Mouse (Mus musculus) forebrain, embryonic 12.5 days (tissue): ENCODE data around the gene C130050O18Rik. TPM values are rescaled to one million over a fixed set of nuclear protein-coding genes. Genes with fewer than 3 reads are reported as not detected.
A peak's percentile ranks its signal among the peaks of the same experiment; 100 is the strongest.

Source experiments
- ATAC-seq: fragments of 200-750 bp; cut with Nextera tagmentation; 2 replicates; pipeline ENCODE4 v1.8.0; 2017; ENCODE audit warnings: moderate TSS enrichment; ENCODE audit not compliant: low FRiP score
- H3K27ac ChIP-seq: fragments of 300-500 bp; sonication (generic); 2 replicates; pipeline ENCODE4 v1.5.1; 2016; ENCODE audit warnings: mild to moderate bottlenecking
- H3K27me3 ChIP-seq: fragments of 300-500 bp; sonication (generic); 2 replicates; pipeline ENCODE4 v1.6.1; 2016; ENCODE audit warnings: mild to moderate bottlenecking
- H3K36me3 ChIP-seq: fragments of 300-500 bp; sonication (generic); replicated peaks from 2 replicates; pipeline ENCODE4 v1.6.1; 2016; ENCODE audit warnings: mild to moderate bottlenecking
- H3K4me1 ChIP-seq: fragments of 300-500 bp; sonication (generic); 2 replicates; pipeline ENCODE4 v1.6.1; 2016
- H3K4me2 ChIP-seq: fragments of 300-500 bp; sonication (generic); 2 replicates; pipeline ENCODE4 v1.6.1; 2016; ENCODE audit warnings: mild to moderate bottlenecking, moderate library complexity
- H3K4me3 ChIP-seq: fragments of 300-500 bp; sonication (generic); replicated peaks from 2 replicates; pipeline ENCODE4 v1.5.1; 2016; ENCODE audit warnings: mild to moderate bottlenecking
- H3K9ac ChIP-seq: fragments of 300-500 bp; sonication (generic); 2 replicates; pipeline ENCODE4 v1.6.1; 2016; ENCODE audit warnings: mild to moderate bottlenecking
- H3K9me3 ChIP-seq: fragments of 300-500 bp; sonication (generic); 2 replicates; pipeline ENCODE4 v1.6.1; 2016
- WGBS: fragments of 180-500 bp; shearing (Covaris S2); methylation state at CpG from one replicate; pipeline ENCODE4 v1.1.7; 2016; 5-methylcytosine and 5-hydroxymethylcytosine counted together
- polyA plus RNA-seq: library from polyadenylated mRNA; unstranded; fragments of >200 nt; fragmentation: Nextera tagmentation; extraction: Ambion mirVana; gene quantifications from 2 replicates; pipeline ENCODE4 v1.2.1, GENCODE M21; 2016

C130050O18Rik gene
- polyA plus RNA-seq, 1 experiment from 2014 or later: 0.22 TPM

DNA sequence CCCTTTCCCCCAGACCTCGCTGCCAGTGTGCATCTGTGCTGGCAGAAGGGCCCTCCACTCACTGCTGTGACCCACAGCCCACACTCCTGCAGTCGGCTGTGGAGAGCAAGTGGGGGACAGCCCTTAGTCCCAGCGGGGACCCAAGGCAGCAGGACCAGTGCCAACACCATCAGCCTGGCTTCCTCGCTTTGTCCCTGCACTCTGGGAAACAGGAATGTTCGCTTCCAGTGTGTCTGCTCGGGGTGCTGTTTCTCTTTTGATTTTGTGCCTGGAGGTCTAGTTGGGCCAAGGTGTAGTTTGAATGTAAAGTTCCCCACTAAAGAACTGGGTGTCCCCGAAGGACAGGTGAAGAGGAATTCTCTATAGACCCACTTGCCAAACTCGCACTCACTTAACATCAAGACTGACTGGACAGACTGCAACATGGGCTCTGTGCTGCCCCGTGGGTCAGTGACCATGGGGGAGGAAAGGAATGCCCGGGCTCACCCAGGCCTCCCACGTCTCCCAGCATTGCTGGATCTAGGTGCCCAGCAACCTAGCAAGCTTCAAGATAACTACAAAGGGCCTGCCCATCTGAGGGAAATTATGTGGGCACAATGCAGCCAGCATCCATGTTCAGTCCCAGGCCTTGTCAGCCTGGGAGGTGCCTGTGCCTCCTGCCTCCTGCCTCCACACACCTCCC lies 13.6 kb upstream of the C130050O18Rik start:
- ATAC-seq: no peak

DNA sequence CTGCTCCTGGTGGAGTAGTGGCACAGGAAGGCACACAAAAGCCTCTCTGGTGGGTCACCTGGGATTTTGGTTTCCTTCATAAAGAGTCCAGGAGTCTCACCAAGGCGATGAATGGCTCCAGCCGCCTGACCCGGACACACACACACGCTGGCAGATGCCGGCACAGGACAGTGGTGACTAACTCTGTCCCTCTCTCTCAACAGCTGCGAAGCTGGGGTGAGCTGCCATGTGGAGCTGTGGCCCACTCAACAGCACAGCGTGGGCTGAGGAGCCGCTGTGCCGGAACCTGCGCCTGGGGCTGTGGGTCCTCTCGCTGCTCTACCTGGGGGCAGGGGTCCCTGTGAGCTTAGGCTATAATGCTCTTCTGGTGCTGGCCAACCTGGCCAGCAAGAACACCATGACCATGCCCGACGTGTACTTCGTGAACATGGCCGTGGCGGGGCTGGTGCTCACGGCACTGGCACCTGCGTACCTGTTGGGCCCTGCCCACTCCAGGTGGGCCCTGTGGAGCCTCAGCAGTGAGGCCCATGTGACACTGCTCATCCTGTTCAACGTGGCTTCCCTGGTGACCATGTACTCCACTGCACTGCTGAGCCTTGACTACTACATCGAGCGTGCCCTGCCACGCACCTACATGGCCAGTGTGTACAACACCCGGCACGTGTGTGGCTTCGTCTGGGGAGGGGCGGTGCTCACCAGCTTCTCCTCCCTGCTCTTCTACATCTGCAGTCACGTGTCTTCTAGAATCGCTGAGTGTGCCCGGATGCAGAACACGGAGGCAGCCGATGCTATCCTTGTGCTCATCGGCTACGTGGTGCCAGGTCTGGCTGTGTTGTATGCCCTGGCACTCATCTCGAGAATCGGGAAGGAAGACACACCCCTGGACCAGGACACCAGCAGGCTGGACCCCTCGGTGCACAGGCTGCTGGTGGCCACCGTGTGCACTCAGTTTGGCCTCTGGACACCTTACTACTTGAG lies 12.6 kb upstream of the C130050O18Rik start:
- no peak overlapping the region for H3K4me3 ChIP-seq
- H3K36me3 ChIP-seq: no peaks in the 10 kb centered on the region
- H3K9ac ChIP-seq: no peak overlapping the region
- no peak for ATAC-seq
- H3K27me3 ChIP-seq: no peaks in the 10 kb centered on the region
- 94% methylated on average over 37 of the region's 37 CpGs for WGBS
- H3K9me3 ChIP-seq: no peaks in the 10 kb centered on the region
- H3K4me1 ChIP-seq: peaks cover 3% of the 10 kb centered on the region; the same call in 1 of the 2 replicates
- no peak overlapping the region for H3K4me2 ChIP-seq
- no peak overlapping the region for H3K27ac ChIP-seq

More for the DNA sequence above, 13.6 kb upstream of the C130050O18Rik start:
- Histone ChIP-seq H3K27ac (no peak overlapping the region), H3K9me3 (no peaks in the 10 kb centered on the region), H3K4me2 (no peak overlapping the region), H3K4me3 (no peak overlapping the region), H3K27me3 (no peaks in the 10 kb centered on the region), H3K9ac (no peak overlapping the region), H3K4me1 (peaks cover 3% of the 10 kb centered on the region; the same call in 1 of the 2 replicates), H3K36me3 (no peaks in the 10 kb centered on the region)
- WGBS: 80% methylated on average over 11 of the region's 11 CpGs

DNA sequence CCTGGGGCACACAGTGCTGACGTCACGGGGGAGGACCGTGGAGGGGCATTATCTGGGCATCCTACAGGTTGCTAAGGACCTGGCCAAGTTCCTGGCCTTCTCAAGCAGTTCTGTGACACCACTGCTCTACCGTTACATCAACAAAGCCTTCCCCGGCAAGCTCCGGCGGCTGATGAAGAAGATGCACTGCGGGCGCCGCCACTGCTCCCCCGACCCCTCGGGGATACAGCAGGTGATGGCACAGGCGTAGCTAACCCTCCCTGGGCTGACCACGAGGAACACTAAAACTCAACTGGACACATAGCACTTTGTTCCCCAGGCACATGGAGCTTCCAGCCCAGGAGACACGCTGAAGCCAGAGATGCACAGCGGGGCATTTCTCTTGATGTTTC lies 11.9 kb upstream of the C130050O18Rik start:
- Histone ChIP-seq H3K27ac (no peak overlapping the region), H3K4me1 (peaks cover 5% of the 10 kb centered on the region; the same call in 1 of the 2 replicates), H3K27me3 (no peaks in the 10 kb centered on the region), H3K36me3 (no peaks in the 10 kb centered on the region), H3K4me2 (no peak overlapping the region), H3K4me3 (no peak overlapping the region), H3K9ac (no peak overlapping the region), H3K9me3 (no peaks in the 10 kb centered on the region)
- 90% methylated on average over 16 of the region's 16 CpGs for WGBS
- no peak for ATAC-seq

DNA sequence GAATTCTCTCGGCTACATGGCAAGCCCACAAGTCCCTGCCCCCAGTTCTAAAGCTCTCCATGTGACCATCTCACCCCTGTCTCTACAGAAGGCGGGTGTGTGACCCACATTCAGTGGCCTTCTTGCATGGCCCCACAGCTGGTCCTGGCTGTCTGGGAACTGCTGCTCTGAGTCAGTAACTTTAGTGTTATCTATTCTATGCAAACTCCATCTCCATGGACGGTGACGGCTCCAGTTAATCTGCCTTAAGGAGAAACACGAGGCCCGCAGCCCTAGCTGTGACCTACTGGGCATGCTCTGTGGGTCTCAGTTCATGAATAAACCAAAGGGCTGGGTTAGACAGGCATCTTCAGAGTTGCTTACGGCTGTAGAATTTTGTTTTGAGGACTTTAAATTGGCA lies 10.7 kb upstream of the C130050O18Rik start:
- Histone ChIP-seq H3K27ac (no peak overlapping the region), H3K4me2 (no peak overlapping the region), H3K4me3 (no peak overlapping the region), H3K27me3 (no peaks in the 10 kb centered on the region), H3K9me3 (no peaks in the 10 kb centered on the region), H3K4me1 (peaks cover 3% of the 10 kb centered on the region; the same call in 1 of the 2 replicates), H3K36me3 (no peaks in the 10 kb centered on the region), H3K9ac (no peak overlapping the region)
- WGBS: 71% methylated on average over 7 of the region's 7 CpGs
- ATAC-seq: no peak

DNA sequence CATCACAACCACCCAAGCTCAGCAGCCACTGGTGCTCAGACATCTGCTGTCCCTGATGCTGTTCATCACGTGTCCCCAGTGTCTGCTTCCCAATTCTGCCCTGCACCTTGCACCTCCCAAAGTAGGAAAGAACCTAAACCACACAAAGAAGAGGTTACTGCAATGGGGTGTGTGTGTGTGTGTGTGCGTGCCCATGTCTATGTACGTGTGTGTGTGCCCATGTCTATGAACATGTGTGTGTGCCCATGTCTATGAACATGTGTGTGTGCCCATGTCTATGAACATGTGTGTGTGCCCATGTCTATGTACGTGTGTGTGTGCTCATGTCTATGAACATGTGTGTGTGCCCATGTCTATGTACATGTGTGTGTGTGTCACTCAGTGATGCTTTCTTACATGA lies 9.6 kb upstream of the C130050O18Rik start:
- 88% methylated on average over 4 of the region's 4 CpGs for WGBS
- no peak for ATAC-seq
- Histone ChIP-seq H3K27me3 (no peaks in the 10 kb centered on the region), H3K4me2 (no peak overlapping the region), H3K27ac (no peak overlapping the region), H3K9ac (no peak overlapping the region), H3K4me1 (peaks cover 3% of the 10 kb centered on the region; the same call in 1 of the 2 replicates), H3K36me3 (no peaks in the 10 kb centered on the region), H3K4me3 (no peak overlapping the region), H3K9me3 (no peaks in the 10 kb centered on the region)

DNA sequence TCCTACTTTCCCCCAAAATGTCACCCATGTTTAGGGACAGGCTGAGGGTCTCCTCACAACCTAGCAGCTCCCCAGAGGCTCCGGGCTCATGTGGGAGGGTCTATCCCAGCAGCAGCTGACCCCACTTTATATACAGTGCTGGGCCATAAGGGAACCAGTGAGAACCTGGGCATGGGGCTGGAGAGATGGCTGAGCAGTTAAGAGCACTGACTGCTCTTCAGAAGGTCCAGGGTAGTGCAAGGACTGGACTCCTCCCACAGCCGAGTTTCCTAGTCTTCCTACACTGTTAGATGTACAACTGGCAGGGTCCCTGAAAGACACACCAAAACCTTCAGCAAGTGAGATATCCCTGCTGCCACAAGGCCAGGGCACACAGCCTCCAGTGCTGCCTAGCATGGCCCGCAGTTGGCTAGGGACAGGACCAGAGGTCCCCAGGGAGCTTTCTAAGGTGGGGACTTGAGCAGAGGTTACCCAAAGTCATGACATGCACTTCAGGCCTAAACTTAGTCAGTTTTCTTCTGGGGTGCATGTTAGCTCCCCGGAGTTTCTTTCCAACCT lies 7.6 kb upstream of the C130050O18Rik start:
- Histone ChIP-seq H3K4me1 (peaks cover 3% of the 10 kb centered on the region; the same call in 1 of the 2 replicates), H3K27me3 (no peaks in the 10 kb centered on the region), H3K4me2 (no peak overlapping the region), H3K27ac (no peak overlapping the region), H3K36me3 (no peaks in the 10 kb centered on the region), H3K4me3 (no peak overlapping the region), H3K9ac (0 out of 2 replicates have a peak overlapping the region, but pooled peaks have one; percentile 7), H3K9me3 (no peaks in the 10 kb centered on the region)
- 91% methylated on average over 4 of the region's 4 CpGs for WGBS
- ATAC-seq: no peak

DNA sequence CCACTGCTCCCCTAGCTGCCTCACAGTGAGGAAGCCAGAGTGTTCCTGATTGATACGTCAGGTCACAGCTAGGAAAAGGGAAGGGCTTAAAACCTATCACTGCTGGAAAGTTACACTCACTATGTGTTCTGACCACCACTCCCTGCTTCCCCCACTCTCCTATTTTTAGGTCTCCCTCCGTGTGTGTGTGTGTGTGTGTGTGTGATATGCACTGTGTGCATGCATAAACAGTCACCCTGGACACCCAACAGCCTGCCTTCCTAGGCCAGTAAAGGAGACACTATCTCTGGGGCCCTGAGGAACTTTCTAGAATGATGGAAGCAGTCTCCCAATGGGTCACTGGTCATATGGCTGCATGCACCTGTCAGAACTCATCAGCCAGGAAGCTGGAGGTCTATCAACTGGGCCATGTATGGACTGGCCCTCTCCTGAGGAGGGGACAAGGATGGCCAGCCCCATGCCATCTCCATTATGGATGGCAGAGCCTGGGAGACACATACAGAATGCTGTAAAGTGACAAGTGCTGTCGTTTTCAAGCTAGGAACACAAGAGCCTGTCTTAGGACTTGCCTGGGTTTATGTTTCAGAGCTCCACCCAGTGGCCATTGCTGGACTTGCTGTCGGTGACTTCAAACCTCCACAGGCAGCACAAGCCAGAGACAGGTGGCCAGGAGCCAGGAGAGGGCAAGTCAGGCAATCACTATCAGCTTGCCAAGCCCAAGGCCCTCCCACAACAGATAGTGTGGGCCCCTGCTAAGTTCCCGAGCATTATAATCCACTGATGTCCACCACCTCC lies 6.9 kb upstream of the C130050O18Rik start:
- no peak overlapping the region for H3K27ac ChIP-seq
- no peaks in the 10 kb centered on the region for H3K36me3 ChIP-seq
- H3K9me3 ChIP-seq: no peaks in the 10 kb centered on the region
- no peak overlapping the region for H3K9ac ChIP-seq
- H3K27me3 ChIP-seq: no peaks in the 10 kb centered on the region
- no peak overlapping the region for H3K4me3 ChIP-seq
- peak; percentile 33; the same call in 1 of the 2 replicates for ATAC-seq
- no peak overlapping the region for H3K4me2 ChIP-seq
- peaks cover 3% of the 10 kb centered on the region; the same call in 1 of the 2 replicates for H3K4me1 ChIP-seq
- WGBS: 41% methylated on average over 5 of the region's 5 CpGs

DNA sequence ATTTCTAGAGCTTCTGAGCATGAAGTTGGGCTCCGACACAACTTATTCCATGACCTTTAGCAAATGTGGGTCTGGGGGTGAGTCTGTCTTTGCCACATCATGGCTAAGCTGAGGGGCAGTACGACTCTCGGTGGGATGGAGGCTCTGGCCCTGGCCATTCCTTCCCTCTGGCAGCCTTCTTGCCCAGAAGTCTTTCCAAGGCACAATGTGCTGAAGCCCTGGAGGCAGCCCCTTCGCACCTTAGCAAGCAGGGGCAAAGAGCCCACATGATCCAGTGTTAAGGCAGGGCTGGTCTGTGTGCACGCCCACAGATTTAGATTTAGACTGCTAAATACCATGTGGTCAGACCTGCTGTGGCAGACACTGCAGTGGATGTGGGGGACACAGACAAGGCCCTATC lies 6.3 kb upstream of the C130050O18Rik start:
- Histone ChIP-seq H3K36me3 (no peaks in the 10 kb centered on the region), H3K4me2 (no peak overlapping the region), H3K9ac (no peak overlapping the region), H3K4me3 (no peak overlapping the region), H3K27me3 (no peaks in the 10 kb centered on the region), H3K9me3 (no peaks in the 10 kb centered on the region), H3K27ac (no peak overlapping the region), H3K4me1 (peaks cover 3% of the 10 kb centered on the region; the same call in 1 of the 2 replicates)
- WGBS: 86% methylated on average over 5 of the region's 5 CpGs
- no peak for ATAC-seq

DNA sequence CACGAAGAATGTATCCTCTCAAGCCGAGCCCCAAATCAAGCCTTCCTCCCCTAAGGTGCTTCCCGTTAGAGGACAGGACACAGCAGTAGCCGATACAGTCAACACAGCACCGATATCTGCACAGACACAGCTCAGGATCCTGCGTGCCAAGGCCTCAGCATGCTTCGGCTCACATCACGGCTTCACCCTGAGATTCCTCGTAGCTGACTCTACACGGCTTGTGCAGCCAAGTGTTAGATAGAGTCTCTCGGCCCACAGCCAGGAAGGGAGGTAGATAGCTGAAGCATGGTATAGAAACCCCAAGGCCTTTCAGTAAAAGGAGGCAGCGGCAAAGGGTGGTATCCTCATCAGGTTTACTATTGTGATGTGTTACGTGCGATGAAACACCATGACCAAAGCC lies 5.1 kb upstream of the C130050O18Rik start:
- Histone ChIP-seq H3K27ac (no peak overlapping the region), H3K4me1 (peaks cover 3% of the 10 kb centered on the region; the same call in 1 of the 2 replicates), H3K36me3 (no peaks in the 10 kb centered on the region), H3K4me2 (no peak overlapping the region), H3K4me3 (no peak overlapping the region), H3K9ac (no peak overlapping the region), H3K27me3 (no peaks in the 10 kb centered on the region), H3K9me3 (no peaks in the 10 kb centered on the region)
- 94% methylated on average over 14 of the region's 14 CpGs for WGBS
- no peak for ATAC-seq

DNA sequence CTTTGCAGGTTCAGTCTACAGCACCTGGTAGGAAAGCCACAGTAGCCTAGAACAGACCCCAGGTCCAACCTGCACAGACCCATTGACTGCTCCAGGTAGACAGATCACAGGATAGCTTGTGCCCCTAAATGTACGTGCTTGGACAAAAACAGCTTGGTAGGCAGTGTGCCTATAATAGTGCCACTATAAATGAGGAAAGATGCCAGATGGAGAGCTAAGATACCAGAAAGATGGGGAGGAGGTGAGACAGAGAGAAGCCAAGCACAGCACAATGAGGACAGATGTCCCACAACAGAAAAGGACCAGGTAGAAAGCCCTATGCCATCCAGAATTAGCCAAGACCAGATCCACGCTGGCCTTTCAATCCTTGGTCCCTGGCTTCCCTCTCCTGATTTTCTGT lies 3.0 kb upstream of the C130050O18Rik start:
- ATAC-seq: no peak

DNA sequence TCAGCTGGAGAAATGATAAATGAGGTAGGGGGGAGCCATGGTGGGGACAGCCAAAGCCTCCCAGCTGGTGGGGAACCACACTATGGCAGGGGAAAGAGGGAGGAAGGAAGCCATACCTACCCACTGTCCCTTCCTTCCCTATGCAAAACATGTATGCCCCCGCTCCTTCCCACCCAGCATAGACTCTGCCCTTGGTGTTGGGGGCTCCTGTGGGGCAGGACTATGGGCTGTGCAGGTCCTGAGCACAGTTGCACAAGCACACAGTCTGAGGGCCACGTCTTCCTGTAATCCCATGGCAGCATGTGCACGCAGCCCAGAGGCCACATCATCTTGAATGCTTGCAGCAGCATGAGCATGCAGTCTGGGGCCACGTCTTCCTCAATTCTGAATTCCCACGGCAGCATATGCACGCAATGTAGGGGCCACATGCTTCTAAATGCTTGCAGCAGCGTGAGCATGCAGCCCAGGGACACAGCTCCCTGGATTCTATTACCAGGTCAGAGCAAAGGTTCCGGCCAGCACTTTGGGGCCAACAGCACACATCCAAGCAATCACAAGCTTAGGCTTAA lies 1.3 kb upstream of the C130050O18Rik start:
- Histone ChIP-seq H3K36me3 (no peaks in the 10 kb centered on the region), H3K4me2 (no peak overlapping the region)
- ATAC-seq: no peak

More for the DNA sequence above, 3.0 kb upstream of the C130050O18Rik start:
- 96% methylated on average over 2 of the region's 2 CpGs for WGBS
- Histone ChIP-seq H3K9ac (no peak overlapping the region), H3K27me3 (no peaks in the 10 kb centered on the region), H3K9me3 (no peaks in the 10 kb centered on the region), H3K4me3 (no peak overlapping the region), H3K27ac (no peak overlapping the region), H3K36me3 (no peaks in the 10 kb centered on the region), H3K4me1 (peaks cover 10% of the 10 kb centered on the region), H3K4me2 (no peak overlapping the region)

More for the DNA sequence above, 1.3 kb upstream of the C130050O18Rik start:
- Histone ChIP-seq H3K9me3 (no peaks in the 10 kb centered on the region), H3K27ac (no peak overlapping the region), H3K4me1 (peaks cover 7% of the 10 kb centered on the region; the same call in 1 of the 2 replicates), H3K4me3 (no peak overlapping the region), H3K9ac (no peak overlapping the region), H3K27me3 (no peaks in the 10 kb centered on the region)
- WGBS: 93% methylated on average over 8 of the region's 8 CpGs
